16 mouse cellular contexts compared by ENCODE assay signal in the genomic region with DNA sequence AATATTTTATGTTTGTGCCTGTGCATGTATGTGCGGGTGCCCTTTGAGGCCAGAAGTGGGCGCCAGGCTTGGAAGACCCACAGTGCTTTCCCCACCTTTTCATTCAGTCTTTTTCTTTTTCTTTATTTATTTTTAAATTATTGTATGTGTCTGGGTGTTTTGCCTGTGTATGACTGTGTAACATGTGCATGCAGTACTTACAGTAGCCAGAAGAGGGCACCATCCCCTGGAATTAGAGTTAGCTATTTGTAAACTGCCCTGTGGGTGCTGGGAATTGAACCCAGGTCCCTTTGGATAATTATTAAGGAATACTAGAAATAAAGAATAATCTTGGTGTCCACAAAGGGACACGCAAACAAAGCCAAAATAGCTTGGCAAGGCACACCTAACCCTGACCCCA. TPM values are rescaled to one million over a fixed set of nuclear protein-coding genes. Genes with fewer than 3 reads are reported as not detected.
DNase-seq lines count a peak whose midpoint lies in the region; TF ChIP-seq lines count a peak whose summit lies in the region.
"Had no signal": no experiment of that assay in that cellular context is flagged by ENCODE, and none has a peak within 500 bp of the region (broad histone marks: within the 10 kb centered on the region; RNA-seq: fewer than 3 reads in every experiment).

No protein-coding gene starts in this region.

- H3K27ac ChIP-seq in CH12.LX (ENCODE audit: insufficient read depth, low read depth) = no peak overlapping the region
- H3K27ac ChIP-seq: embryonic facial prominence, embryonic 12.5 days; hindbrain, embryonic 13.5 days had no signal

- peak; percentile 13 for TF ChIP-seq RAD21 in CH12.LX (IDR thresholded peaks at IDR 0.05; ENCODE audit: low read depth, low read length)

- peaks cover 0 to 8% of the 10 kb centered on the region in 2 experiments; a peak in 1 of 4 replicates for H3K4me1 ChIP-seq in CH12.LX (ENCODE audit: control insufficient read depth in 1 of 2, insufficient read depth in 2 of 2)
- H3K4me1 ChIP-seq: embryonic facial prominence, embryonic 12.5 days; hindbrain, embryonic 13.5 days; megakaryocyte, embryonic 14.5 days had no signal

- dilution Hi-C loops in CH12.LX (cut with MboI; ENCODE audit: extremely low pct_ligation_motif_present, extremely low pct_unique_long_range_greater_than_20kb, low sequenced_read_pairs) = no loop called here

- TF ChIP-seq POLR2A in CH12.LX (IDR thresholded peaks at IDR 0.05; ENCODE audit: low read depth, low read length) = no peak

- in situ Hi-C loops in CH12.LX (cut with MboI; ENCODE audit: low pct_ligation_motif_present, low pct_unique_long_range_greater_than_20kb, low sequenced_read_pairs) = no loop called here

- no peak overlapping the region for H3K9ac ChIP-seq in CH12.LX (ENCODE audit: insufficient read depth, low read depth)
- H3K9ac ChIP-seq: embryonic facial prominence, embryonic 12.5 days; hindbrain, embryonic 13.5 days had no signal

- H3K4me2 ChIP-seq in CH12.LX (ENCODE audit: insufficient read depth, low read depth, poor library complexity, severe bottlenecking) = no peak overlapping the region
- H3K4me2 ChIP-seq: embryonic facial prominence, embryonic 12.5 days; heart, embryonic 11.5 days; hindbrain, embryonic 13.5 days had no signal

- no peak for TF ChIP-seq EP300 in CH12.LX (IDR thresholded peaks at IDR 0.05; ENCODE audit: low read length)

- H3K27me3 ChIP-seq in CH12.LX (replicated peaks) = no peaks in the 10 kb centered on the region
- H3K27me3 ChIP-seq: embryonic facial prominence, embryonic 12.5 days; hindbrain, embryonic 13.5 days had no signal

- no peaks in the 10 kb centered on the region for H3K36me3 ChIP-seq in CH12.LX (replicated peaks in 1 of 2; ENCODE audit: control insufficient read depth in 1 of 2, insufficient read depth in 1 of 2, low read length in 1 of 2)
- H3K36me3 ChIP-seq: embryonic facial prominence, embryonic 12.5 days; G1E; hindbrain, embryonic 13.5 days had no signal

- no peaks in the 10 kb centered on the region for H3K79me2 ChIP-seq in CH12.LX (replicated peaks; ENCODE audit: control insufficient read depth, extremely low read depth, insufficient read depth, poor library complexity, severe bottlenecking)

- DNase-seq in heart, postnatal 4 days = peak; percentile 25
- no peak for DNase-seq in heart, adult 8-10 months (ENCODE audit: low spot score)
- DNase-seq in retina, postnatal 1 day = peak; percentile 22
- no peak for DNase-seq in retina, embryonic 14.5 days (ENCODE audit: low spot score)
- DNase-seq in CH12.LX (ENCODE audit: extremely low read depth) = no peak
- peak; percentile 67 for DNase-seq in induced T-regulatory cell, adult 2 months (ENCODE audit: low read depth)
- no peak for DNase-seq in cerebellum, adult 9-11 months
- no peak for DNase-seq in layer of hippocampus, postnatal 14 days (ENCODE audit: low spot score in 2 of 2)
- DNase-seq: cerebellum, postnatal 36 days; kidney, adult 9 months; left cerebral cortex, postnatal 4 days had no signal

- peak; percentile 37 to 47 for TF ChIP-seq CTCF in CH12.LX (conservative IDR thresholded peaks at IDR 0.05 in 1 of 2, IDR thresholded peaks at IDR 0.05 in 1 of 2; ENCODE audit: low read depth in 2 of 2, low read length in 2 of 2)

- no peak overlapping the region for H3K4me3 ChIP-seq in CH12.LX (replicated peaks in 1 of 3; ENCODE audit: low read depth in 2 of 3, low read length in 2 of 3, poor library complexity in 1 of 3)
- H3K4me3 ChIP-seq: embryonic facial prominence, embryonic 12.5 days; hindbrain, embryonic 13.5 days; megakaryocyte, embryonic 14.5 days had no signal

- H3K9me3 ChIP-seq in CH12.LX (replicated peaks; ENCODE audit: low read length) = no peaks in the 10 kb centered on the region
- H3K9me3 ChIP-seq: embryonic facial prominence, embryonic 12.5 days; G1E; megakaryocyte, embryonic 14.5 days had no signal

TF ChIP-seq in CH12.LX, 34 proteins besides CTCF, POLR2A, EP300 and RAD21:
- TF ChIP-seq SIN3A (IDR thresholded peaks at IDR 0.05; ENCODE audit: low read length) (no peak), CHD1 (IDR thresholded peaks at IDR 0.05; ENCODE audit: low read depth, low read length) (no peak), NRF1 (IDR thresholded peaks at IDR 0.05; ENCODE audit: low read depth, low read length) (no peak), TBP (conservative IDR thresholded peaks at IDR 0.05; ENCODE audit: low read depth, low read length) (no peak), PAX5 (IDR thresholded peaks at IDR 0.05; ENCODE audit: low read length) (no peak), CHD2 (IDR thresholded peaks at IDR 0.05; ENCODE audit: low read length) (no peak), ZKSCAN1 (IDR thresholded peaks at IDR 0.05; ENCODE audit: borderline replicate concordance, low read depth, low read length) (no peak), JUN (IDR thresholded peaks at IDR 0.05; ENCODE audit: insufficient read depth, low read depth, low read length) (no peak), TCF12 (IDR thresholded peaks at IDR 0.05; ENCODE audit: low read depth, low read length) (no peak), RCOR1 (conservative IDR thresholded peaks at IDR 0.05; ENCODE audit: low read depth, low read length) (no peak), MEF2A (IDR thresholded peaks at IDR 0.05; ENCODE audit: borderline replicate concordance, low read depth, low read length) (no peak), GABPA (IDR thresholded peaks at IDR 0.05; ENCODE audit: insufficient replicate concordance, low read depth, low read length) (no peak), NELFE (IDR thresholded peaks at IDR 0.05; ENCODE audit: low read depth, low read length) (no peak), MAX (IDR thresholded peaks at IDR 0.05; ENCODE audit: low read length) (no peak), ZNF384 (IDR thresholded peaks at IDR 0.05; ENCODE audit: low read depth, low read length) (no peak), MYC (IDR thresholded peaks at IDR 0.05; ENCODE audit: low read depth, low read length) (no peak), MAFK (IDR thresholded peaks at IDR 0.05; ENCODE audit: insufficient replicate concordance, low read length) (no peak), USF2 (conservative IDR thresholded peaks at IDR 0.05; ENCODE audit: low read depth, low read length) (no peak), JUND (conservative IDR thresholded peaks at IDR 0.05; ENCODE audit: low read depth, low read length) (no peak)

RNA-seq across cellular contexts. Expression of gene Adgre5, which starts 15.1 kb away (rescaled TPM):
- 10 to 100 TPM; 62.8 to 63.4 TPM for total RNA-seq in heart, postnatal 4 days (2021)
- 10 to 100 TPM; 42.4 to 50.4 (median 43.5) TPM for total RNA-seq in heart, adult 8-10 months (2022)
- total RNA-seq in CH12.LX (2012; rRNA removed) (23.6 and 27.4 TPM in 2 replicates), CH12.LX (2014; rRNA removed) (0.54 and 0.66 TPM in 2 replicates)
- 3.7 and 5.9 TPM in 2 replicates for polyA plus RNA-seq in CH12.LX (2012; ENCODE audit: insufficient read length, low read depth)
- total RNA-seq in layer of hippocampus, postnatal 14 days (2021) = 10 to 100 TPM; 11.9 to 12.6 TPM

RNA-seq across cellular contexts. Expression of gene Ddx39, which starts 41.3 kb away (rescaled TPM):
- total RNA-seq in heart, postnatal 4 days (2021) = 10 to 100 TPM; 68.1 to 69.0 TPM
- total RNA-seq in heart, adult 8-10 months (2022) = 10 to 100 TPM; 14.2 to 17.0 (median 15.4) TPM
- total RNA-seq in CH12.LX (2012; rRNA removed) (194 and 278 TPM in 2 replicates), CH12.LX (2014; rRNA removed) (339 and 372 TPM in 2 replicates)
- polyA plus RNA-seq in CH12.LX (2012; ENCODE audit: insufficient read length, low read depth) = 231 and 232 TPM in 2 replicates
- 10 to 100 TPM; 17.9 to 19.2 TPM for total RNA-seq in layer of hippocampus, postnatal 14 days (2021)

RNA-seq across cellular contexts. Expression of gene Pkn1, which starts 57.3 kb away (rescaled TPM):
- 10 to 100 TPM; 52.7 to 53.4 TPM for total RNA-seq in heart, postnatal 4 days (2021)
- total RNA-seq in heart, adult 8-10 months (2022) = 10 to 100 TPM; 44.0 to 47.6 (median 46.6) TPM
- total RNA-seq in CH12.LX (2012; rRNA removed) (44.6 and 47.8 TPM in 2 replicates), CH12.LX (2014; rRNA removed) (28.1 and 33.5 TPM in 2 replicates)
- 58.8 and 60.3 TPM in 2 replicates for polyA plus RNA-seq in CH12.LX (2012; ENCODE audit: insufficient read length, low read depth)
- total RNA-seq in layer of hippocampus, postnatal 14 days (2021) = 10 to 100 TPM; 53.6 TPM

Comparison
In these comparisons a context has a peak if more than half of its experiments do, and no peak if none do; other contexts are left out.
1. DNase-seq: peak in heart, postnatal 4 days (single experiment), retina, postnatal 1 day (single experiment) and induced T-regulatory cell, adult 2 months (single experiment); none in heart, adult 8-10 months (single experiment), retina, embryonic 14.5 days (single experiment), CH12.LX (single experiment), cerebellum, adult 9-11 months (single experiment) and layer of hippocampus, postnatal 14 days (0 of 2).